In the genomic region with DNA sequence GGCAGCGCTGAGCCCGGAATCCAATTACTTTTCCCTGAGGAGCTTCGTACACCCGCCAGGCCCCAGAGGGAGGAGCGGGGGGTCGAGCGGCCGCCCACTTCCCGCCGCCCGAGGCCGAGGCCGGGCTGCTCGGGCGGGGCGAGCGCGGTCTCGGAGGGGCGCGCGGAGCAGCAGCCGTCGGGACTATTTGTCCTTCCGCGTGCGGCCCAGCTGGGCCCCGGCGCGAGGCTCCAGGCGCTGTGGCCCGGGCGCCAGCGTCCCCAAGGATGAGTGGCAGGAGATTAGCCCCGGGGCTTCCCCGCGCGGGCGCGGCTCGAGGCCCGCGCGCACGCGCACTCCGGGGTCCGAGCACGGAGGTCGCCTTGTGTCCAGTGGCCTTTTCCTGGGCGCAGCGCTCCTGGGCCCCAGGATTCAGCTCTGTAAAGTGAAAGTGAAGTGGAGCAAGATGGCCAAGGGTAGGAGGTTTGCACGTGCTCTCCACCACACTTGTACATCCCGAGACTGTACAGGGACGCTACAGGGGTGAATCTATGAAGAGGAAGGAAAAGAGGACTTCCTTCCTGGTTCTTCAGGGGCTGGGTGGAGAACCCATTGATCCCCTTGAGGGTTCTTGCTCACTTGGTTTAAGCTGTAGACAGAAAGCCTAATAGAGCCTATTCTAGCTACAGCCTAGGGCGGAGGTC, we compare ENCODE assay signal across 7 mouse cellular contexts. TPM values are rescaled to one million over a fixed set of nuclear protein-coding genes. Genes with fewer than 3 reads are reported as not detected.
DNase-seq lines count a peak whose midpoint lies in the region; ATAC-seq lines count a peak whose summit lies in the region.

No protein-coding gene starts in this region.

- no peaks in the 10 kb centered on the region for H3K27me3 ChIP-seq in limb, embryonic 12.5 days
- no peaks in the 10 kb centered on the region for H3K27me3 ChIP-seq in midbrain, embryonic 14.5 days (ENCODE audit: control insufficient read depth, insufficient read depth, low read length)

- H3K9ac ChIP-seq in limb, embryonic 12.5 days (replicated peaks): peak overlapping the region; percentile 87
- H3K9ac ChIP-seq in midbrain, embryonic 14.5 days (replicated peaks; ENCODE audit: low read length): peak overlapping the region; percentile 84

- no peaks in the 10 kb centered on the region for H3K36me3 ChIP-seq in limb, embryonic 12.5 days
- no peaks in the 10 kb centered on the region for H3K36me3 ChIP-seq in midbrain, embryonic 14.5 days (ENCODE audit: control insufficient read depth, insufficient read depth, low read length)

- no peaks in the 10 kb centered on the region for H3K9me3 ChIP-seq in limb, embryonic 12.5 days
- no peaks in the 10 kb centered on the region for H3K9me3 ChIP-seq in midbrain, embryonic 14.5 days (ENCODE audit: control insufficient read depth, low read length)

- peak overlapping the region; percentile 65 for H3K4me3 ChIP-seq in limb, embryonic 12.5 days (replicated peaks)
- peak overlapping the region; percentile 74 for H3K4me3 ChIP-seq in midbrain, embryonic 14.5 days (replicated peaks; ENCODE audit: low read depth, low read length)

- peak overlapping the region; percentile 85 for H3K4me2 ChIP-seq in limb, embryonic 12.5 days
- peak overlapping the region; percentile 93 for H3K4me2 ChIP-seq in midbrain, embryonic 14.5 days (ENCODE audit: low read length)

- peak; percentile 94 for DNase-seq in adrenal gland, postnatal 14 days
- peak; percentile 90 for DNase-seq in embryo, embryonic 9.5 days (ENCODE audit: extremely low spot score)
- DNase-seq in kidney, adult 11 months: peak; percentile 87
- DNase-seq in midbrain, embryonic 14.5 days: peak; percentile 92
- DNase-seq in spleen, adult 12 weeks (ENCODE audit: low spot score): peak; percentile 67

- peak overlapping the region; percentile 94 for H3K27ac ChIP-seq in limb, embryonic 12.5 days
- peak overlapping the region; percentile 93 for H3K27ac ChIP-seq in midbrain, embryonic 14.5 days (replicated peaks; ENCODE audit: low read depth, low read length)

- 2% methylated on average over 56 of the region's 56 CpGs for WGBS in limb, embryonic 12.5 days
- WGBS in midbrain, embryonic 14.5 days: 1% methylated on average over 56 of the region's 56 CpGs

- peak; percentile 83 for ATAC-seq in granulocyte monocyte progenitor cell, adult 5-6 weeks (replicated peaks; ENCODE audit: poor library complexity, severe bottlenecking)
- peak; percentile 89 for ATAC-seq in limb, embryonic 12.5 days (ENCODE audit: insufficient number of reproducible peaks, insufficient read depth, low FRiP score, low TSS enrichment, low read depth)
- peak; percentile 89 for ATAC-seq in midbrain, embryonic 14.5 days (ENCODE audit: low FRiP score, low TSS enrichment)

- peaks cover 13% of the 10 kb centered on the region; the same call in 1 of the 2 replicates for H3K4me1 ChIP-seq in limb, embryonic 12.5 days (replicated peaks)
- H3K4me1 ChIP-seq in midbrain, embryonic 14.5 days (ENCODE audit: control insufficient read depth, insufficient read depth, low read length): peaks cover 8% of the 10 kb centered on the region; the same call in 1 of the 2 replicates

RNA-seq across cellular contexts. Expression of a gene that starts 21.6 kb away (rescaled TPM):
- 82.7 and 103 TPM in 2 replicates for total RNA-seq in adrenal gland, postnatal 14 days (2021)
- 76.7 and 79.8 TPM in 2 replicates for total RNA-seq in granulocyte monocyte progenitor cell, adult 5-6 weeks (2014; fragmentation: Nextera tagmentation)
- 38.5 and 52.7 TPM in 2 replicates for total RNA-seq in granulocyte monocyte progenitor cell, adult 5-6 weeks (2017)
- polyA plus RNA-seq in limb, embryonic 12.5 days (2016; fragmentation: Nextera tagmentation; extraction: Ambion mirVana): 142 and 158 TPM in 2 replicates
- 68.5 and 93.6 TPM in 2 replicates for polyA plus RNA-seq in midbrain, embryonic 14.5 days (2014; fragmentation: Nextera tagmentation; extraction: Ambion mirVana)

Comparison
In these comparisons a context has a peak if more than half of its experiments do, and no peak if none do; other contexts are left out.
1. Peak in every context shown above with its lines: DNase-seq, ATAC-seq, H3K4me3 ChIP-seq and H3K27ac ChIP-seq.